Mouse (Mus musculus) forebrain, embryonic 11.5 days (tissue): ENCODE data around the gene Man2a2. TPM values are rescaled to one million over a fixed set of nuclear protein-coding genes. Genes with fewer than 3 reads are reported as not detected.

Experiments
- ATAC-seq: fragments of 200-750 bp; cut with Nextera tagmentation; replicated peaks from 2 replicates; pipeline ENCODE4 v1.8.0; 2017; ENCODE audit warnings: moderate TSS enrichment; ENCODE audit not compliant: low FRiP score
- DNase-seq: peaks from one replicate; pipeline ENCODE4 v3.0.0-alpha.2; 2017; ENCODE audit warnings: low spot score
- H3K27ac ChIP-seq: fragments of 300-500 bp; sonication (generic); 2 replicates; pipeline ENCODE4 v1.5.1; 2014; ENCODE audit warnings: low read depth, low read length
- H3K27me3 ChIP-seq: fragments of 300-500 bp; sonication (generic); 2 replicates; pipeline ENCODE4 v1.6.1; 2014; ENCODE audit warnings: mild to moderate bottlenecking, low read length, mixed read lengths; ENCODE audit not compliant: control insufficient read depth, insufficient read depth
- H3K36me3 ChIP-seq: fragments of 300-500 bp; sonication (generic); 2 replicates; pipeline ENCODE4 v1.6.1; 2014; ENCODE audit warnings: mild to moderate bottlenecking, low read length, moderate library complexity, mixed read lengths; ENCODE audit not compliant: control insufficient read depth, insufficient read depth
- H3K4me1 ChIP-seq: fragments of 300-500 bp; sonication (generic); replicated peaks from 2 replicates; pipeline ENCODE4 v1.6.1; 2014; ENCODE audit warnings: low read length, mixed read lengths; ENCODE audit not compliant: control insufficient read depth, insufficient read depth
- H3K4me2 ChIP-seq: fragments of 300-500 bp; sonication (generic); 2 replicates; pipeline ENCODE4 v1.6.1; 2014; ENCODE audit warnings: low read depth, mild to moderate bottlenecking, low read length, moderate library complexity, mixed read lengths; ENCODE audit not compliant: severe bottlenecking
- H3K4me3 ChIP-seq: fragments of 300-500 bp; sonication (generic); 2 replicates; pipeline ENCODE4 v1.5.1; 2014; ENCODE audit warnings: low read depth, low read length
- H3K9ac ChIP-seq: fragments of 300-500 bp; sonication (generic); 2 replicates; pipeline ENCODE4 v1.6.1; 2014; ENCODE audit warnings: low read length
- H3K9me3 ChIP-seq: fragments of 300-500 bp; sonication (generic); 2 replicates; pipeline ENCODE4 v1.6.1; 2016; ENCODE audit warnings: low read length, mixed read lengths; ENCODE audit not compliant: control insufficient read depth
- WGBS: fragments of 180-500 bp; shearing (Covaris S2); extraction: QIAGEN DNeasy Blood & Tissue Kit; methylation state at CpG from one replicate; pipeline ENCODE4 v1.1.7; 2014; 5-methylcytosine and 5-hydroxymethylcytosine counted together
- polyA plus RNA-seq: library from polyadenylated mRNA; unstranded; fragments of >200 nt; fragmentation: Nextera tagmentation; extraction: Ambion mirVana; gene quantifications from 2 replicates; pipeline ENCODE4 v1.2.1, GENCODE M21; 2014

Man2a2 gene
- polyA plus RNA-seq, 1 experiment from 2014 or later: 18.8 TPM

- ATAC-seq (peak; percentile 64), DNase-seq (peak; percentile 84)
- under 1% methylated on average over 49 of the region's 92 CpGs for WGBS
- H3K4me2 ChIP-seq: peak overlapping the region; percentile 98
- peaks cover 14% of the 10 kb centered on the region for H3K4me1 ChIP-seq
- H3K27me3 ChIP-seq: peaks cover 5% of the 10 kb centered on the region
- H3K36me3 ChIP-seq: no peaks in the 10 kb centered on the region
- peak overlapping the region; percentile 31; the same call in 1 of the 2 replicates for H3K27ac ChIP-seq
- H3K9me3 ChIP-seq: no peaks in the 10 kb centered on the region
- peak overlapping the region; percentile 89 for H3K9ac ChIP-seq
- H3K4me3 ChIP-seq: peak overlapping the region; percentile 89
Observed at GRCm38 (mm10) chr7:80402651-80403321, 31.6 kb upstream of the Man2a2 start.

- H3K27ac ChIP-seq: peak overlapping the region; percentile 18; the same call in 1 of the 2 replicates
- no peaks in the 10 kb centered on the region for H3K9me3 ChIP-seq
- ATAC-seq: peak; percentile 56
- H3K4me1 ChIP-seq: peaks cover 14% of the 10 kb centered on the region
- peak overlapping the region; percentile 89 for H3K4me3 ChIP-seq
- WGBS: under 1% methylated on average over 86 of the region's 102 CpGs
- peaks cover 5% of the 10 kb centered on the region for H3K27me3 ChIP-seq
- peak overlapping the region; percentile 98 for H3K4me2 ChIP-seq
- H3K36me3 ChIP-seq: no peaks in the 10 kb centered on the region
- peak; percentile 79 for DNase-seq
- peak overlapping the region; percentile 89 for H3K9ac ChIP-seq
Observed at GRCm38 (mm10) chr7:80401860-80402641, 30.9 kb upstream of the Man2a2 start.

GRCm38 (mm10) chr7:80401041-80401859 lies 30.1 kb upstream of the Man2a2 start:
- DNase-seq: no peak
- Histone ChIP-seq H3K36me3 (no peaks in the 10 kb centered on the region; the same call in 1 of the 2 replicates), H3K4me2 (peak overlapping the region; percentile 98), H3K9me3 (no peaks in the 10 kb centered on the region), H3K4me1 (peaks cover 14% of the 10 kb centered on the region), H3K4me3 (peak overlapping the region; percentile 89), H3K27me3 (peaks cover 5% of the 10 kb centered on the region), H3K27ac (no peak overlapping the region; the same call in 1 of the 2 replicates), H3K9ac (peak overlapping the region; percentile 89)
- ATAC-seq: no peak
- 18% methylated on average over 5 of the region's 5 CpGs for WGBS

- no peak overlapping the region for H3K4me3 ChIP-seq
- H3K9ac ChIP-seq: peak overlapping the region; percentile 12; the same call in 1 of the 2 replicates
- no peak for DNase-seq
- no peaks in the 10 kb centered on the region for H3K9me3 ChIP-seq
- ATAC-seq: no peak
- H3K4me2 ChIP-seq: no peak overlapping the region
- WGBS: 78% methylated on average over 6 of the region's 6 CpGs
- no peak overlapping the region for H3K27ac ChIP-seq
- H3K4me1 ChIP-seq: peaks cover 14% of the 10 kb centered on the region
- H3K36me3 ChIP-seq: no peaks in the 10 kb centered on the region; the same call in 1 of the 2 replicates
- peaks cover 5% of the 10 kb centered on the region for H3K27me3 ChIP-seq
Observed at GRCm38 (mm10) chr7:80400571-80400970, 29.4 kb upstream of the Man2a2 start.

- Histone ChIP-seq H3K4me2 (no peak overlapping the region), H3K36me3 (no peaks in the 10 kb centered on the region; the same call in 1 of the 2 replicates), H3K4me1 (peaks cover 14% of the 10 kb centered on the region), H3K27me3 (peaks cover 5% of the 10 kb centered on the region), H3K9ac (no peak overlapping the region; the same call in 1 of the 2 replicates), H3K27ac (no peak overlapping the region), H3K9me3 (no peaks in the 10 kb centered on the region), H3K4me3 (no peak overlapping the region)
- WGBS: 56% methylated on average over 5 of the region's 5 CpGs
- ATAC-seq (no peak), DNase-seq (no peak)
Observed at GRCm38 (mm10) chr7:80400099-80400498, 28.9 kb upstream of the Man2a2 start.

- H3K9ac ChIP-seq: no peak overlapping the region
- no peak overlapping the region for H3K4me3 ChIP-seq
- H3K4me1 ChIP-seq: peaks cover 14% of the 10 kb centered on the region
- peaks cover 5% of the 10 kb centered on the region for H3K27me3 ChIP-seq
- no peak for ATAC-seq
- H3K27ac ChIP-seq: no peak overlapping the region
- whole genome bisulfite sequencing: 73% methylated on average over 9 of the region's 9 CpGs
- H3K4me2 ChIP-seq: no peak overlapping the region
- H3K9me3 ChIP-seq: no peaks in the 10 kb centered on the region
- H3K36me3 ChIP-seq: no peaks in the 10 kb centered on the region; the same call in 1 of the 2 replicates
- DNase-seq: no peak
Observed at GRCm38 (mm10) chr7:80398654-80399444, 27.7 kb upstream of the Man2a2 start.

- Histone ChIP-seq H3K9me3 (no peaks in the 10 kb centered on the region), H3K4me2 (no peak overlapping the region), H3K36me3 (no peaks in the 10 kb centered on the region; the same call in 1 of the 2 replicates), H3K4me1 (peaks cover 14% of the 10 kb centered on the region), H3K27ac (no peak overlapping the region), H3K27me3 (no peaks in the 10 kb centered on the region), H3K4me3 (no peak overlapping the region), H3K9ac (no peak overlapping the region)
- no peak for DNase-seq
- 87% methylated on average over 9 of the region's 9 CpGs for WGBS
- ATAC-seq: no peak
Observed at GRCm38 (mm10) chr7:80397986-80398385, 26.8 kb upstream of the Man2a2 start.
